Mouse (Mus musculus): ENCODE measurements at regions not wholly inside any gene's neighbourhood (a gene's known extent, or its start where the extent isn't known, plus 50 kb on each side); places are given as distances from the start of the nearest gene placed in this dataset.

DNA sequence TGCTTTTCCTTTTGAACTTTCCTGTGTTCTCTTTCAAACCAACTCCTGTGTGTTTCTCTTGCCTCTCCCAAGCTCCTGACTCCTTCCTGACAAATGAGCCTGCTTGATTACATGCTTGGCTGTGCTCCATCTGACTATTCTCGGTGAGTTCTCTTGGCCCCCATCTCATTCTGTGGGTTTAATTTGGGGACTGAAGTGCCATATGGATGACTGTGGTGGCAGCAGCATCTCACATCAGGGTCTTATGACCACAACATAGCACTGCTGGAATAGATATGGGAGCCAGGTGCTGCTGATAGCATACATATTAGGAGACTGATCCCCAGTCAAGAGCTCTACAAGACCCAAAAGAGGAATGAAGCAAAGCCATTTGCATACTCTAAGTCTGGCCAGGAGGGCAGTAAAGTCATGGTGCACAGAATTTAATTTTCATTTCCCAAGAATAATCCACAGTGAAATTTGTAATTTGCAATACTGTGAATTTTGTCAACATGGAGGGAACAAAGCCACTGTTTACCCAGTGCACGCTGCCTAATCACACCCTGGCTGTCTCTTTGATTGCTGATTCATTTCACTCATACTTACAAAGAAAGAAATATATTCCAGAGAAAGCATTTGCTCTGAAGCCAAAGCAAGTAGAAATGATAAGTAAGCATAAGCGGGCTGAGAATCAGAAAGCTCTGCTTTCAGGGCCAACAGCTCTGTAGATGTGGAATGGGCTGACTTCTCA, 1478.4 kb upstream of the Gm7489 start:
- H3K4me3 ChIP-seq (ENCODE audit: low read depth, low read length), result no peak overlapping the region
- WGBS, result 89% methylated on average over 3 of the region's 3 CpGs
- no peaks in the 10 kb centered on the region for H3K27me3 ChIP-seq (ENCODE audit: control insufficient read depth, insufficient read depth, low read length)
- no peaks in the 10 kb centered on the region for H3K36me3 ChIP-seq (ENCODE audit: control insufficient read depth, insufficient read depth, low read length)
- ATAC-seq (replicated peaks; ENCODE audit: low FRiP score) (no peak), DNase-seq (ENCODE audit: low spot score) (no peak)
- H3K9ac ChIP-seq (ENCODE audit: low read length), result no peak overlapping the region
- no peak overlapping the region for H3K27ac ChIP-seq (ENCODE audit: low read depth, low read length)
- no peaks in the 10 kb centered on the region for H3K9me3 ChIP-seq (ENCODE audit: control insufficient read depth, low read length)
- H3K4me2 ChIP-seq (ENCODE audit: low read depth, low read length, severe bottlenecking), result no peak overlapping the region
- H3K4me1 ChIP-seq (replicated peaks; ENCODE audit: control insufficient read depth, insufficient read depth, low read length), result no peaks in the 10 kb centered on the region

DNA sequence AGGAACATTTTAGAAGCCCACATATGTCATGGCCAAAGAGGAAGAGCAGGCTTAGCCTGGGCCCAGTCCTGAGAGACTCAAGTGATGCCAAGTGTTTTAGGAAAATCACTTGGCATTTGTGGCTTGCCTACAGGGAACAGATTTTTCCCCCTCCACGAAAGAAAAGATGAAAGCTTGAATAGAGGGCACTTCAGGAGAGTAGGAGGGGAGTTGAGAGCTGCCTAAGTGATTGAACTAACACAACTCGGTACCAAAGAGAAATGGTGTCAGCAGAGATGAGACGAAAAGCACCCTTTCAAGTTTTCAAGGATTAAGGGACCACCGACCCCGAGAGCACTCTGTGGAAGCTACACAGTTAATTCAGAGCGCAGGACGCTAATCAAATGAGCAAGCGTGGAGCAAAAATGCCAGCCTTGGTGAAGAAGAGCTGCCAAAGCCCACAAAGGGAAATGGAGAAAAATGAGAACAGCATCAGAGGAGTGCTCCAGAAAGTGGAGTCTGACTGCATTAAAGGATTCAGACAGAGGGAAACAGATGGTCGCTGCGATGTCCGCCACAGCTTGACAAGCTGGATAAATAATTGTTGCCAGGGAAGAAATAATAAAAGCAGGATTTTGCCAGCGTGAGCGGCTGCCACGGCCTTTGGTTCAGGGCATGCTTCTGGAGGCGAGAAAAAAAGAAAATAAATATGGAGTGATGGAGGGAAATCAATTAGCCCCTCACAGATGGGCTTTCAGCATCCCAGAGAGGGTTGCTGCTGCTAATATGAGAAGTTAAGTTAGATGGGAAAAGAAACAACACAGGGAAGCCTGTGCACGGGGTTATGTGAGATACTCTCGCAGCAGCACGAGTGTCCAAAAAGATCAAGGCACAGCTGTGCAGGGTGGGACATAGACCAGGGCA, 1471.6 kb upstream of the Gm7489 start:
- peak overlapping the region; percentile 8; the same call in 1 of the 2 replicates for H3K4me2 ChIP-seq (ENCODE audit: low read depth, low read length, severe bottlenecking)
- no peaks in the 10 kb centered on the region for H3K9me3 ChIP-seq (ENCODE audit: control insufficient read depth, low read length)
- 46% methylated on average over 18 of the region's 18 CpGs for WGBS
- DNase-seq (ENCODE audit: low spot score) (peak; percentile 50), ATAC-seq (replicated peaks; ENCODE audit: low FRiP score) (peak; percentile 75)
- H3K27ac ChIP-seq (ENCODE audit: low read depth, low read length), result no peak overlapping the region
- H3K36me3 ChIP-seq (ENCODE audit: control insufficient read depth, insufficient read depth, low read length), result no peaks in the 10 kb centered on the region
- H3K9ac ChIP-seq (ENCODE audit: low read length), result no peak overlapping the region
- no peak overlapping the region for H3K4me3 ChIP-seq (ENCODE audit: low read depth, low read length)
- H3K4me1 ChIP-seq (replicated peaks; ENCODE audit: control insufficient read depth, insufficient read depth, low read length), result no peaks in the 10 kb centered on the region
- no peaks in the 10 kb centered on the region for H3K27me3 ChIP-seq (ENCODE audit: control insufficient read depth, insufficient read depth, low read length)

GRCm38 (mm10) chr15:52425976-52426375, 1458.7 kb upstream of the Gm7489 start:
- Histone ChIP-seq H3K4me3 (ENCODE audit: low read depth, low read length) (no peak overlapping the region), H3K4me2 (ENCODE audit: low read depth, low read length, severe bottlenecking) (no peak overlapping the region), H3K27ac (ENCODE audit: low read depth, low read length) (no peak overlapping the region), H3K36me3 (ENCODE audit: control insufficient read depth, insufficient read depth, low read length) (no peaks in the 10 kb centered on the region), H3K9me3 (ENCODE audit: control insufficient read depth, low read length) (no peaks in the 10 kb centered on the region), H3K9ac (ENCODE audit: low read length) (no peak overlapping the region), H3K27me3 (ENCODE audit: control insufficient read depth, insufficient read depth, low read length) (no peaks in the 10 kb centered on the region), H3K4me1 (replicated peaks; ENCODE audit: control insufficient read depth, insufficient read depth, low read length) (no peaks in the 10 kb centered on the region)
- ATAC-seq (replicated peaks; ENCODE audit: low FRiP score), result no peak
- DNase-seq (ENCODE audit: low spot score), result no peak

- no peak overlapping the region for H3K9ac ChIP-seq (ENCODE audit: low read length)
Measured at GRCm38 (mm10) chr15:52430491-52431158, 1454.1 kb upstream of the Gm7489 start.

DNA sequence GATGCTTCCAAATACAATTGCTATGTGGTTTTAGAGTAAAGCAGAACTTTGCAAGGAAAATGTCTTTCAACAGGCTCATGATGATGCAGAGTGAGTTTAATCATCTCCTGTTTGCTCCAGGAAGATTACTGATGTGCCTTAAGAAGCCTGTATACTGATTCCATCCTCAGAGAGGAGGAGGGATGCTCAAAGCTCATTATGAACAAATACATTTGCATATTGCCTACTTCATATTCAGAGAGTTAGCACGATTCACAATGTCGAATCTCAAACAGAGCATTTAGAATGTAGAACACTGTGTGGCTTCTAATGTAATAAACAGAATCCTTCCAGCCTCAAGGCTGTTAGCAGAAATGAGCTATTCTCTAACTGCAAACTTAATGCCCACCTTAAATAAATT, 1451.1 kb upstream of the Gm7489 start:
- Histone ChIP-seq H3K9me3 (ENCODE audit: control insufficient read depth, low read length) (no peaks in the 10 kb centered on the region), H3K4me2 (ENCODE audit: low read depth, low read length, severe bottlenecking) (no peak overlapping the region), H3K4me3 (ENCODE audit: low read depth, low read length) (no peak overlapping the region), H3K27me3 (ENCODE audit: control insufficient read depth, insufficient read depth, low read length) (no peaks in the 10 kb centered on the region), H3K27ac (ENCODE audit: low read depth, low read length) (no peak overlapping the region), H3K9ac (ENCODE audit: low read length) (no peak overlapping the region), H3K4me1 (replicated peaks; ENCODE audit: control insufficient read depth, insufficient read depth, low read length) (no peaks in the 10 kb centered on the region), H3K36me3 (ENCODE audit: control insufficient read depth, insufficient read depth, low read length) (no peaks in the 10 kb centered on the region)
- no peak for DNase-seq (ENCODE audit: low spot score)
- 81% methylated on average over 2 of the region's 2 CpGs for WGBS
- ATAC-seq (replicated peaks; ENCODE audit: low FRiP score), result no peak

More at GRCm38 (mm10) chr15:52430491-52431158, 1454.1 kb upstream of the Gm7489 start:
- H3K4me1 ChIP-seq (replicated peaks; ENCODE audit: control insufficient read depth, insufficient read depth, low read length), result no peaks in the 10 kb centered on the region
- H3K9me3 ChIP-seq (ENCODE audit: control insufficient read depth, low read length), result no peaks in the 10 kb centered on the region
- H3K27me3 ChIP-seq (ENCODE audit: control insufficient read depth, insufficient read depth, low read length), result no peaks in the 10 kb centered on the region
- WGBS, result 73% methylated on average over 6 of the region's 6 CpGs
- H3K36me3 ChIP-seq (ENCODE audit: control insufficient read depth, insufficient read depth, low read length), result no peaks in the 10 kb centered on the region
- DNase-seq (ENCODE audit: low spot score) (no peak), ATAC-seq (replicated peaks; ENCODE audit: low FRiP score) (no peak)
- no peak overlapping the region for H3K27ac ChIP-seq (ENCODE audit: low read depth, low read length)
- H3K4me2 ChIP-seq (ENCODE audit: low read depth, low read length, severe bottlenecking), result no peak overlapping the region
- H3K4me3 ChIP-seq (ENCODE audit: low read depth, low read length), result no peak overlapping the region

DNA sequence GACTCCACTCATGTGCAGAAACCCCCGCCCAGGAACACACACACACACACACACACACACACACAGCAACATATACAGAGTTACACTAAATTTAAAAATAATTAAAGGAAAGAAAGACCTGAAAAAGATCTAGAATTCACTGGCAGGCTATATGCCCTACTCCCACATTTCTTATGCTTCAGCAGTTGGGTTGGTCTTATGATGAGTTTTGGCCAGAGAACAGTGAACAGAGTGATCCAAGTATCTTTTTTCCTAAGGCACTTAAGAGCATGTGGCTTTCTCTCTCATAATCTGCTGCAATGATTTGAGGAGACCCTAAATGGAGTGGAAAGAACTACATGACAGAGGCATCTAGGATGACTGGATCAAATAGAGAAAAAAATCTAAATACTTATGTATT, 1446.3 kb upstream of the Gm7489 start:
- Histone ChIP-seq H3K36me3 (ENCODE audit: control insufficient read depth, insufficient read depth, low read length) (no peaks in the 10 kb centered on the region), H3K4me1 (replicated peaks; ENCODE audit: control insufficient read depth, insufficient read depth, low read length) (no peaks in the 10 kb centered on the region), H3K4me2 (ENCODE audit: low read depth, low read length, severe bottlenecking) (no peak overlapping the region), H3K9me3 (ENCODE audit: control insufficient read depth, low read length) (no peaks in the 10 kb centered on the region), H3K27me3 (ENCODE audit: control insufficient read depth, insufficient read depth, low read length) (no peaks in the 10 kb centered on the region), H3K9ac (ENCODE audit: low read length) (no peak overlapping the region), H3K27ac (ENCODE audit: low read depth, low read length) (no peak overlapping the region), H3K4me3 (ENCODE audit: low read depth, low read length) (no peak overlapping the region)
- no peak for ATAC-seq (replicated peaks; ENCODE audit: low FRiP score)
- WGBS, result 97% methylated on average over 1 of the region's 1 CpGs
- DNase-seq (ENCODE audit: low spot score), result no peak

- Histone ChIP-seq H3K4me1 (replicated peaks; ENCODE audit: control insufficient read depth, insufficient read depth, low read length) (peaks cover 3% of the 10 kb centered on the region; the same call in 1 of the 2 replicates), H3K9ac (ENCODE audit: low read length) (no peak overlapping the region)
- DNase-seq (ENCODE audit: low spot score), result peak; percentile 90
Measured at GRCm38 (mm10) chr15:52458782-52459181, 1425.9 kb upstream of the Gm7489 start.

GRCm38 (mm10) chr15:52459315-52459714, 1425.4 kb upstream of the Gm7489 start:
- ATAC-seq (replicated peaks; ENCODE audit: low FRiP score), result no peak
- Histone ChIP-seq H3K27ac (ENCODE audit: low read depth, low read length) (no peak overlapping the region), H3K27me3 (ENCODE audit: control insufficient read depth, insufficient read depth, low read length) (no peaks in the 10 kb centered on the region), H3K4me1 (replicated peaks; ENCODE audit: control insufficient read depth, insufficient read depth, low read length) (peaks cover 3% of the 10 kb centered on the region; the same call in 1 of the 2 replicates), H3K36me3 (ENCODE audit: control insufficient read depth, insufficient read depth, low read length) (no peaks in the 10 kb centered on the region), H3K4me2 (ENCODE audit: low read depth, low read length, severe bottlenecking) (no peak overlapping the region), H3K9ac (ENCODE audit: low read length) (no peak overlapping the region), H3K9me3 (ENCODE audit: control insufficient read depth, low read length) (no peaks in the 10 kb centered on the region), H3K4me3 (ENCODE audit: low read depth, low read length) (no peak overlapping the region)
- DNase-seq (ENCODE audit: low spot score), result no peak
- WGBS, result 71% methylated on average over 1 of the region's 1 CpGs

More at GRCm38 (mm10) chr15:52458782-52459181, 1425.9 kb upstream of the Gm7489 start:
- Histone ChIP-seq H3K4me2 (ENCODE audit: low read depth, low read length, severe bottlenecking) (0 out of 2 replicates have a peak overlapping the region, but pooled peaks have one; percentile 11), H3K27me3 (ENCODE audit: control insufficient read depth, insufficient read depth, low read length) (no peaks in the 10 kb centered on the region), H3K36me3 (ENCODE audit: control insufficient read depth, insufficient read depth, low read length) (no peaks in the 10 kb centered on the region), H3K9me3 (ENCODE audit: control insufficient read depth, low read length) (no peaks in the 10 kb centered on the region), H3K4me3 (ENCODE audit: low read depth, low read length) (no peak overlapping the region), H3K27ac (ENCODE audit: low read depth, low read length) (no peak overlapping the region)
- ATAC-seq (replicated peaks; ENCODE audit: low FRiP score), result peak; percentile 93
- WGBS, result 0% methylated on average over 3 of the region's 3 CpGs
